Mouse (Mus musculus) gastrocnemius, postnatal 10 days (tissue): ENCODE results near the gene Jmjd6. TPM values are rescaled to one million over a fixed set of nuclear protein-coding genes. Genes with fewer than 3 reads are reported as not detected.
A peak's percentile ranks its signal among the peaks of the same experiment; 100 is the strongest.

Source experiments
- DNase-seq: peaks from one replicate; pipeline ENCODE4 v3.0.0; 2021; ENCODE audit warnings: mixed read lengths
- long read RNA-seq, 2 experiments: library from polyadenylated mRNA; stranded (forward); transcript quantifications; one replicate each; pipeline ENCODE4 v2.0.0; 2021
- total RNA-seq, 2 experiments: library from RNA; stranded (reverse); gene quantifications; 2 replicates each; pipeline ENCODE4 v1.2.3; 2021

The Jmjd6 gene
- 10 to 100 TPM; 23.9 to 26.4 TPM for total RNA-seq
- long read RNA-seq, experiment 1, full-length matches to known transcripts: 20 of 45 reads
- long read RNA-seq, experiment 1, partial matches to known transcripts: 7 of 45 reads
- long read RNA-seq, experiment 1, other reads (novel, unspliced or antisense): 18 of 45 reads
- long read RNA-seq, experiment 2, transcript Jmjd6-201 (6 exons, 1,668 nt): major isoform, 17 of 34 reads
- long read RNA-seq, experiment 2, partial matches to known transcripts: 4 of 34 reads
- long read RNA-seq, experiment 2, other reads (novel, unspliced or antisense): 12 of 34 reads

- DNase-seq: peak; percentile 95
Measured at GRCm38 (mm10) chr11:116843261-116844233, at the start of gene Jmjd6, which contains the start of gene Mettl23. Jmjd6 (minus strand) TSS chr11:116843449. Mettl23 (plus strand) TSS chr11:116843278.

GRCm38 (mm10) chr11:116887136-116887535, 43.9 kb upstream of the Jmjd6 start:
- no peak for DNase-seq

GRCm38 (mm10) chr11:116885275-116886151, 42.3 kb upstream of the Jmjd6 start:
- DNase-seq: peak; percentile 80

- DNase-seq: no peak
Measured at GRCm38 (mm10) chr11:116884061-116884460, 40.8 kb upstream of the Jmjd6 start.

GRCm38 (mm10) chr11:116882446-116882845, 39.2 kb upstream of the Jmjd6 start:
- no peak for DNase-seq

- DNase-seq: no peak
Measured at GRCm38 (mm10) chr11:116881440-116881839, 38.2 kb upstream of the Jmjd6 start.

GRCm38 (mm10) chr11:116880839-116881238, 37.6 kb upstream of the Jmjd6 start:
- no peak for DNase-seq

GRCm38 (mm10) chr11:116878454-116878853, 35.2 kb upstream of the Jmjd6 start:
- no peak for DNase-seq

- no peak for DNase-seq
Measured at GRCm38 (mm10) chr11:116873987-116874386, 30.7 kb upstream of the Jmjd6 start.

GRCm38 (mm10) chr11:116871538-116871937, 28.3 kb upstream of the Jmjd6 start:
- no peak for DNase-seq

- DNase-seq: no peak
Measured at GRCm38 (mm10) chr11:116869641-116870040, 26.4 kb upstream of the Jmjd6 start.

GRCm38 (mm10) chr11:116869223-116869622, 26.0 kb upstream of the Jmjd6 start:
- no peak for DNase-seq

- peak; percentile 42 for DNase-seq
Measured at GRCm38 (mm10) chr11:116868129-116868528, 24.9 kb upstream of the Jmjd6 start.

- no peak for DNase-seq
Measured at GRCm38 (mm10) chr11:116865945-116866585, 22.8 kb upstream of the Jmjd6 start.

- no peak for DNase-seq
Measured at GRCm38 (mm10) chr11:116864444-116864843, 21.2 kb upstream of the Jmjd6 start.

GRCm38 (mm10) chr11:116857183-116857850, 14.1 kb upstream of the Jmjd6 start:
- no peak for DNase-seq

GRCm38 (mm10) chr11:116854279-116854678, 11.0 kb upstream of the Jmjd6 start:
- DNase-seq: no peak

GRCm38 (mm10) chr11:116853512-116853928, 10.3 kb upstream of the Jmjd6 start:
- peak; percentile 97 for DNase-seq

- peak; percentile 96 for DNase-seq
Measured at GRCm38 (mm10) chr11:116852891-116853511, 9.8 kb upstream of the Jmjd6 start, which contains the start of gene Srsf2. Srsf2 (minus strand) TSS chr11:116853094.

- peak; percentile 79 for DNase-seq
Measured at GRCm38 (mm10) chr11:116852291-116852890, 9.1 kb upstream of the Jmjd6 start, which contains the start of gene Mfsd11. Mfsd11 (plus strand) TSS chr11:116852440.
